Mouse (Mus musculus) induced T-regulatory cell, adult 2 months (primary cell): ENCODE results near the gene Mindy4.

ENCODE experiments used
- DNase-seq: peaks from one replicate; pipeline ENCODE4 v3.0.0-alpha.2; 2012; ENCODE audit warnings: low read depth

Gene Mindy4

GRCm38 (mm10) chr6:55257246-55257645, 54.1 kb downstream of the Mindy4 start:
- DNase-seq = no peak

- no peak for DNase-seq
Measured at GRCm38 (mm10) chr6:55258428-55259325, 55.5 kb downstream of the Mindy4 start.

GRCm38 (mm10) chr6:55262161-55262560, 59.0 kb downstream of the Mindy4 start:
- no peak for DNase-seq

- no peak for DNase-seq
Measured at GRCm38 (mm10) chr6:55263490-55264046, 60.4 kb downstream of the Mindy4 start.

- no peak for DNase-seq
Measured at GRCm38 (mm10) chr6:55264741-55265366, 61.7 kb downstream of the Mindy4 start.

GRCm38 (mm10) chr6:55272952-55273351, 69.8 kb downstream of the Mindy4 start:
- no peak for DNase-seq

- DNase-seq = no peak
Measured at GRCm38 (mm10) chr6:55273463-55273862, 70.3 kb downstream of the Mindy4 start.

GRCm38 (mm10) chr6:55275000-55275399, 71.8 kb downstream of the Mindy4 start:
- no peak for DNase-seq

- DNase-seq = no peak
Measured at GRCm38 (mm10) chr6:55275786-55276185, 72.6 kb downstream of the Mindy4 start.

GRCm38 (mm10) chr6:55276692-55277282, 73.6 kb downstream of the Mindy4 start:
- DNase-seq = no peak

- no peak for DNase-seq
Measured at GRCm38 (mm10) chr6:55278086-55278485, 74.9 kb downstream of the Mindy4 start.

- DNase-seq = no peak
Measured at GRCm38 (mm10) chr6:55278520-55278919, 75.3 kb downstream of the Mindy4 start.

- no peak for DNase-seq
Measured at GRCm38 (mm10) chr6:55280979-55281378, 77.8 kb downstream of the Mindy4 start.

- DNase-seq = no peak
Measured at GRCm38 (mm10) chr6:55281687-55282086, 78.5 kb downstream of the Mindy4 start.

- no peak for DNase-seq
Measured at GRCm38 (mm10) chr6:55282348-55282747, 79.2 kb downstream of the Mindy4 start.

- DNase-seq = no peak
Measured at GRCm38 (mm10) chr6:55285218-55285617, 82.0 kb downstream of the Mindy4 start.

GRCm38 (mm10) chr6:55288007-55288602, 84.9 kb downstream of the Mindy4 start:
- DNase-seq = no peak

GRCm38 (mm10) chr6:55294549-55295131, 91.5 kb downstream of the Mindy4 start:
- no peak for DNase-seq

- DNase-seq = no peak
Measured at GRCm38 (mm10) chr6:55295325-55295724, 92.1 kb downstream of the Mindy4 start.

GRCm38 (mm10) chr6:55299482-55299881, 96.3 kb downstream of the Mindy4 start:
- no peak for DNase-seq

- no peak for DNase-seq
Measured at GRCm38 (mm10) chr6:55299917-55300316, 96.7 kb downstream of the Mindy4 start.

GRCm38 (mm10) chr6:55300704-55301103, 97.5 kb downstream of the Mindy4 start:
- DNase-seq = no peak
